Mouse (Mus musculus): Measurements from ENCODE around the gene Gm19345. TPM values are rescaled to one million over a fixed set of nuclear protein-coding genes. Genes with fewer than 3 reads are reported as not detected.

Gene Gm19345
- polyA plus RNA-seq, 1 experiment = not detected

GRCm38 (mm10) chr7:19829694-19830093, 22.1 kb upstream of the Gm19345 start:
- TF ChIP-seq POLR2A (IDR thresholded peaks at IDR 0.05; ENCODE audit: low read depth, low read length) (no peak), CTCF (conservative IDR thresholded peaks at IDR 0.05; ENCODE audit: insufficient read depth, insufficient read length, low read depth, low read length) (no peak)
- H3K27me3 ChIP-seq (replicated peaks; ENCODE audit: control insufficient read depth, insufficient read depth, low read length) = no peaks in the 10 kb centered on the region
- 83% methylated on average over 3 of the region's 3 CpGs for WGBS
- no peak overlapping the region for H3K4me3 ChIP-seq (ENCODE audit: insufficient read depth, low read depth, low read length)
- no peaks in the 10 kb centered on the region for H3K36me3 ChIP-seq (ENCODE audit: control insufficient read depth, insufficient read depth, low read length)
- DNase-seq = no peak
- peaks cover 15% of the 10 kb centered on the region; the same call in 1 of the 2 replicates for H3K4me1 ChIP-seq (ENCODE audit: control insufficient read depth, insufficient read depth, low read length)
- H3K27ac ChIP-seq (ENCODE audit: insufficient read depth, low read depth, low read length) = no peak overlapping the region

GRCm38 (mm10) chr7:19830682-19831156, 21.1 kb upstream of the Gm19345 start:
- H3K27me3 ChIP-seq (replicated peaks; ENCODE audit: control insufficient read depth, insufficient read depth, low read length) = no peaks in the 10 kb centered on the region
- H3K4me3 ChIP-seq (ENCODE audit: insufficient read depth, low read depth, low read length) = no peak overlapping the region
- peaks cover 11% of the 10 kb centered on the region; the same call in 1 of the 2 replicates for H3K4me1 ChIP-seq (ENCODE audit: control insufficient read depth, insufficient read depth, low read length)
- H3K36me3 ChIP-seq (ENCODE audit: control insufficient read depth, insufficient read depth, low read length) = no peaks in the 10 kb centered on the region
- peak overlapping the region; percentile 32 for H3K27ac ChIP-seq (ENCODE audit: insufficient read depth, low read depth, low read length)
- TF ChIP-seq POLR2A (IDR thresholded peaks at IDR 0.05; ENCODE audit: low read depth, low read length) (no peak), CTCF (conservative IDR thresholded peaks at IDR 0.05; ENCODE audit: insufficient read depth, insufficient read length, low read depth, low read length) (no peak)
- DNase-seq = peak; percentile 97
- 11% methylated on average over 13 of the region's 13 CpGs for WGBS

- no peaks in the 10 kb centered on the region for H3K36me3 ChIP-seq (ENCODE audit: control insufficient read depth, insufficient read depth, low read length)
- TF ChIP-seq CTCF (conservative IDR thresholded peaks at IDR 0.05; ENCODE audit: insufficient read depth, insufficient read length, low read depth, low read length) = no peak
- no peak for TF ChIP-seq POLR2A (IDR thresholded peaks at IDR 0.05; ENCODE audit: low read depth, low read length)
- 53% methylated on average over 9 of the region's 9 CpGs for WGBS
- H3K4me3 ChIP-seq (ENCODE audit: insufficient read depth, low read depth, low read length) = no peak overlapping the region
- H3K27ac ChIP-seq (ENCODE audit: insufficient read depth, low read depth, low read length) = no peak overlapping the region
- DNase-seq = no peak
- peaks cover 11% of the 10 kb centered on the region; the same call in 1 of the 2 replicates for H3K4me1 ChIP-seq (ENCODE audit: control insufficient read depth, insufficient read depth, low read length)
- H3K27me3 ChIP-seq (replicated peaks; ENCODE audit: control insufficient read depth, insufficient read depth, low read length) = no peaks in the 10 kb centered on the region
These were observed 20.0 kb upstream of the Gm19345 start for GRCm38 (mm10) chr7:19831837-19832236.

- Histone ChIP-seq H3K27ac (ENCODE audit: insufficient read depth, low read depth, low read length) (no peak overlapping the region), H3K36me3 (ENCODE audit: control insufficient read depth, insufficient read depth, low read length) (no peaks in the 10 kb centered on the region), H3K4me3 (ENCODE audit: insufficient read depth, low read depth, low read length) (no peak overlapping the region), H3K4me1 (ENCODE audit: control insufficient read depth, insufficient read depth, low read length) (peaks cover 11% of the 10 kb centered on the region; the same call in 1 of the 2 replicates), H3K27me3 (replicated peaks; ENCODE audit: control insufficient read depth, insufficient read depth, low read length) (no peaks in the 10 kb centered on the region)
- WGBS = 65% methylated on average over 3 of the region's 3 CpGs
- TF ChIP-seq POLR2A (IDR thresholded peaks at IDR 0.05; ENCODE audit: low read depth, low read length) (no peak), CTCF (conservative IDR thresholded peaks at IDR 0.05; ENCODE audit: insufficient read depth, insufficient read length, low read depth, low read length) (0 out of 2 replicates have a peak, but pooled peaks have one; percentile 17)
- DNase-seq = no peak
These were observed 17.7 kb upstream of the Gm19345 start for GRCm38 (mm10) chr7:19834055-19834454.

- TF ChIP-seq CTCF (conservative IDR thresholded peaks at IDR 0.05; ENCODE audit: insufficient read depth, insufficient read length, low read depth, low read length) (no peak), POLR2A (IDR thresholded peaks at IDR 0.05; ENCODE audit: low read depth, low read length) (no peak)
These were observed 15.0 kb upstream of the Gm19345 start for GRCm38 (mm10) chr7:19836843-19837242.

GRCm38 (mm10) chr7:19840371-19840770, 11.4 kb upstream of the Gm19345 start:
- H3K27ac ChIP-seq (ENCODE audit: insufficient read depth, low read depth, low read length) = no peak overlapping the region
- no peak for TF ChIP-seq CTCF (conservative IDR thresholded peaks at IDR 0.05; ENCODE audit: insufficient read depth, insufficient read length, low read depth, low read length)
- TF ChIP-seq POLR2A (IDR thresholded peaks at IDR 0.05; ENCODE audit: low read depth, low read length) = no peak
- H3K36me3 ChIP-seq (ENCODE audit: control insufficient read depth, insufficient read depth, low read length) = no peaks in the 10 kb centered on the region
- no peaks in the 10 kb centered on the region for H3K27me3 ChIP-seq (replicated peaks; ENCODE audit: control insufficient read depth, insufficient read depth, low read length)
- WGBS = 86% methylated on average over 4 of the region's 4 CpGs
- H3K4me1 ChIP-seq (ENCODE audit: control insufficient read depth, insufficient read depth, low read length) = peaks cover 3% of the 10 kb centered on the region; the same call in 1 of the 2 replicates
- no peak for DNase-seq
- H3K4me3 ChIP-seq (ENCODE audit: insufficient read depth, low read depth, low read length) = no peak overlapping the region

More at GRCm38 (mm10) chr7:19836843-19837242, 15.0 kb upstream of the Gm19345 start:
- peak; percentile 47 for DNase-seq
- H3K36me3 ChIP-seq (ENCODE audit: control insufficient read depth, insufficient read depth, low read length) = no peaks in the 10 kb centered on the region
- no peak overlapping the region for H3K4me3 ChIP-seq (ENCODE audit: insufficient read depth, low read depth, low read length)
- WGBS = 46% methylated on average over 3 of the region's 3 CpGs
- H3K27me3 ChIP-seq (replicated peaks; ENCODE audit: control insufficient read depth, insufficient read depth, low read length) = no peaks in the 10 kb centered on the region
- no peak overlapping the region for H3K27ac ChIP-seq (ENCODE audit: insufficient read depth, low read depth, low read length)
- H3K4me1 ChIP-seq (ENCODE audit: control insufficient read depth, insufficient read depth, low read length) = no peaks in the 10 kb centered on the region; the same call in 1 of the 2 replicates

- H3K27me3 ChIP-seq (replicated peaks; ENCODE audit: control insufficient read depth, insufficient read depth, low read length) = no peaks in the 10 kb centered on the region
- WGBS = 94% methylated on average over 3 of the region's 3 CpGs
- DNase-seq = no peak
- no peaks in the 10 kb centered on the region for H3K36me3 ChIP-seq (ENCODE audit: control insufficient read depth, insufficient read depth, low read length)
- no peak overlapping the region for H3K27ac ChIP-seq (ENCODE audit: insufficient read depth, low read depth, low read length)
- H3K4me3 ChIP-seq (ENCODE audit: insufficient read depth, low read depth, low read length) = no peak overlapping the region
- H3K4me1 ChIP-seq (ENCODE audit: control insufficient read depth, insufficient read depth, low read length) = peaks cover 3% of the 10 kb centered on the region; the same call in 1 of the 2 replicates
- TF ChIP-seq CTCF (conservative IDR thresholded peaks at IDR 0.05; ENCODE audit: insufficient read depth, insufficient read length, low read depth, low read length) = no peak
- TF ChIP-seq POLR2A (IDR thresholded peaks at IDR 0.05; ENCODE audit: low read depth, low read length) = no peak
These were observed 10.9 kb upstream of the Gm19345 start for GRCm38 (mm10) chr7:19840936-19841335.
